Mouse (Mus musculus): ENCODE data around the gene Pzp. TPM values are rescaled to one million over a fixed set of nuclear protein-coding genes. Genes with fewer than 3 reads are reported as not detected.
A peak's percentile ranks its signal among the peaks of the same experiment; 100 is the strongest.

Gene Pzp
- polyA plus RNA-seq (2012; fragmentation: generic; extraction: Trizol), result not detected
- long read RNA-seq, experiment 1, result 0 reads
- long read RNA-seq, experiment 2, result 0 reads

DNA sequence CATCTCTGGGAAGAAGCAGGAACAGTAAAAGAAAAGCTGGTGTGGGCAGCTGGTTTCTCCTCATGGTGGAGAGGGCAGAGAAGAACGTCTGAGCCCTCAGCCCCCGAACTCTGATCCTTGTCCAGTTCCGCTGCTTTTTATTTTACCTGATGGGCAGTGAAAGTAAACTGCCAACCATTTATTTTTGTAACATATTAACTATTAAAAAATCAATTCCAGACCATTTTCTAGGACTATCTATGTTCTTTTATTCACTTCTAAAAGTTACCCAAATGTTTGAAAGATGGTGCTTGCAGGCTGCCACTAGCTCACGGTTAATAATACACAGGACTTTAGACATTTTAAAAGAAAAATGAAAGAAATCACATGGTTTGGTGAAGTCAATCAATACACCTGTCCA, at the start of gene Pzp:
Gene Pzp (minus strand): TSS at position 120 of the 400 bp plus-strand sequence.
- Histone ChIP-seq H3K36me3 (ENCODE audit: control insufficient read depth, insufficient read depth) (no peaks in the 10 kb centered on the region), H3K79me2 (ENCODE audit: control insufficient read depth, insufficient read depth) (no peaks in the 10 kb centered on the region), H3K27me3 (ENCODE audit: control insufficient read depth, insufficient read depth, insufficient read length) (no peaks in the 10 kb centered on the region), H3ac (ENCODE audit: control insufficient read depth, insufficient read length, low read depth) (no peak within 1 kb of the TSS), H3K79me3 (ENCODE audit: low read depth) (no peaks in the 10 kb centered on the region), H3K4me3 (ENCODE audit: insufficient read depth, poor library complexity, severe bottlenecking) (no peak within 1 kb of the TSS)
- TF ChIP-seq FOSL1 (IDR thresholded peaks at IDR 0.05; ENCODE audit: insufficient read depth, low read length, poor library complexity, severe bottlenecking) (no peak), USF1 (IDR thresholded peaks at IDR 0.05; ENCODE audit: low read depth) (no peak), MAX (IDR thresholded peaks at IDR 0.05) (no peak), MYOG (IDR thresholded peaks at IDR 0.05; ENCODE audit: control insufficient read depth, extremely low read depth, insufficient read length) (no peak), MYOD1 (IDR thresholded peaks at IDR 0.05; ENCODE audit: control insufficient read depth, insufficient read length, low read depth) (no peak), CEBPB (IDR thresholded peaks at IDR 0.05; ENCODE audit: low read depth) (no peak), CTCF (IDR thresholded peaks at IDR 0.05; ENCODE audit: control insufficient read depth, insufficient read depth, insufficient read length) (no peak)

DNA sequence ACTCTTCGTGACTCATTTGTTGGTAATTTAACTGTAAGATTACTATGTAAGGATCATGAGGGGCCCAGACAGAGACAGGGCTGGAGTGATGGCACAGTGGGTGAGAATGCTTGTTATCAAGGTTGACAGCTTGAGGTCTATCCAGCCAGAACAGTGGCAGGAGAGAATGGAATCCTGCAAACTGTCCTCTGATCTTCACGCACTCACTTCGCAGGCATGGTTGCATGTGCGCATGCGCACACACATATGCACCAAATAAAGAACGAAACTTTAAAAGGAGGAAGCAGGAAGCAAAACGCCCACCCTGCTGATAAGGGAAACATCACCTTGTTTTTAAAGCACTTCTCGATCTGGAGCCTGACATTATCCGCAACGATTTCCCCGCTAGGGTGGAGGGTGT, 40.1 kb upstream of the Pzp start:
- Histone ChIP-seq H3K79me3 (ENCODE audit: low read depth) (no peaks in the 10 kb centered on the region), H3K4me3 (ENCODE audit: insufficient read depth, poor library complexity, severe bottlenecking) (no peak overlapping the region), H3K27me3 (ENCODE audit: control insufficient read depth, insufficient read depth, insufficient read length) (no peaks in the 10 kb centered on the region), H3ac (ENCODE audit: control insufficient read depth, insufficient read length, low read depth) (no peak overlapping the region), H3K79me2 (ENCODE audit: control insufficient read depth, insufficient read depth) (no peaks in the 10 kb centered on the region), H3K36me3 (ENCODE audit: control insufficient read depth, insufficient read depth) (no peaks in the 10 kb centered on the region)
- TF ChIP-seq MAX (IDR thresholded peaks at IDR 0.05) (no peak), FOSL1 (IDR thresholded peaks at IDR 0.05; ENCODE audit: insufficient read depth, low read length, poor library complexity, severe bottlenecking) (no peak), MYOG (IDR thresholded peaks at IDR 0.05; ENCODE audit: control insufficient read depth, extremely low read depth, insufficient read length) (no peak), CEBPB (IDR thresholded peaks at IDR 0.05; ENCODE audit: low read depth) (no peak), USF1 (IDR thresholded peaks at IDR 0.05; ENCODE audit: low read depth) (no peak), CTCF (IDR thresholded peaks at IDR 0.05; ENCODE audit: control insufficient read depth, insufficient read depth, insufficient read length) (no peak), MYOD1 (IDR thresholded peaks at IDR 0.05; ENCODE audit: control insufficient read depth, insufficient read length, low read depth) (no peak)

DNA sequence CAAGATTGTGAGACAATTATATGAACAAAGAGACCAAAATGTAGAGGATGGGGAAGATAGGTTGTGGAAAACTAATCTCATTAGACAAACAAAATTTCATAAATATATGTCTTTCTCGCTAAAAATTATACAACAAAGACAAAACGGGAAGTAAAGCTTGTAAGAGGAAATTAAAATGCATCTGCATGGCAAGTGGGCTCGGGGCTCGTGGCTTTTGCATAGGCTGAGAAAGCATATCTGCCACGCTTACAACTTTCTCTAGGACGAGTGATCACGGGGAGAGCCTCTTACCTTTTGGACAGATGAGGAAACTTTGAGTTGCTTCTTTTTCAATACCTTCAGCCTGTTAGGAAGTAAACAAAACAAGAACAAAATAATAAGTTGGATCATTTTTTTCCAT, 27.5 kb upstream of the Pzp start:
- Histone ChIP-seq H3K36me3 (ENCODE audit: control insufficient read depth, insufficient read depth) (no peaks in the 10 kb centered on the region), H3K4me3 (ENCODE audit: insufficient read depth, poor library complexity, severe bottlenecking) (no peak overlapping the region), H3K79me2 (ENCODE audit: control insufficient read depth, insufficient read depth) (no peaks in the 10 kb centered on the region), H3K79me3 (ENCODE audit: low read depth) (no peaks in the 10 kb centered on the region), H3K27me3 (ENCODE audit: control insufficient read depth, insufficient read depth, insufficient read length) (no peaks in the 10 kb centered on the region), H3ac (ENCODE audit: control insufficient read depth, insufficient read length, low read depth) (no peak overlapping the region)
- TF ChIP-seq CEBPB (IDR thresholded peaks at IDR 0.05; ENCODE audit: low read depth) (no peak), CTCF (IDR thresholded peaks at IDR 0.05; ENCODE audit: control insufficient read depth, insufficient read depth, insufficient read length) (no peak), FOSL1 (IDR thresholded peaks at IDR 0.05; ENCODE audit: insufficient read depth, low read length, poor library complexity, severe bottlenecking) (no peak), MAX (IDR thresholded peaks at IDR 0.05) (no peak), MYOD1 (IDR thresholded peaks at IDR 0.05; ENCODE audit: control insufficient read depth, insufficient read length, low read depth) (no peak), USF1 (IDR thresholded peaks at IDR 0.05; ENCODE audit: low read depth) (no peak), MYOG (IDR thresholded peaks at IDR 0.05; ENCODE audit: control insufficient read depth, extremely low read depth, insufficient read length) (no peak)

DNA sequence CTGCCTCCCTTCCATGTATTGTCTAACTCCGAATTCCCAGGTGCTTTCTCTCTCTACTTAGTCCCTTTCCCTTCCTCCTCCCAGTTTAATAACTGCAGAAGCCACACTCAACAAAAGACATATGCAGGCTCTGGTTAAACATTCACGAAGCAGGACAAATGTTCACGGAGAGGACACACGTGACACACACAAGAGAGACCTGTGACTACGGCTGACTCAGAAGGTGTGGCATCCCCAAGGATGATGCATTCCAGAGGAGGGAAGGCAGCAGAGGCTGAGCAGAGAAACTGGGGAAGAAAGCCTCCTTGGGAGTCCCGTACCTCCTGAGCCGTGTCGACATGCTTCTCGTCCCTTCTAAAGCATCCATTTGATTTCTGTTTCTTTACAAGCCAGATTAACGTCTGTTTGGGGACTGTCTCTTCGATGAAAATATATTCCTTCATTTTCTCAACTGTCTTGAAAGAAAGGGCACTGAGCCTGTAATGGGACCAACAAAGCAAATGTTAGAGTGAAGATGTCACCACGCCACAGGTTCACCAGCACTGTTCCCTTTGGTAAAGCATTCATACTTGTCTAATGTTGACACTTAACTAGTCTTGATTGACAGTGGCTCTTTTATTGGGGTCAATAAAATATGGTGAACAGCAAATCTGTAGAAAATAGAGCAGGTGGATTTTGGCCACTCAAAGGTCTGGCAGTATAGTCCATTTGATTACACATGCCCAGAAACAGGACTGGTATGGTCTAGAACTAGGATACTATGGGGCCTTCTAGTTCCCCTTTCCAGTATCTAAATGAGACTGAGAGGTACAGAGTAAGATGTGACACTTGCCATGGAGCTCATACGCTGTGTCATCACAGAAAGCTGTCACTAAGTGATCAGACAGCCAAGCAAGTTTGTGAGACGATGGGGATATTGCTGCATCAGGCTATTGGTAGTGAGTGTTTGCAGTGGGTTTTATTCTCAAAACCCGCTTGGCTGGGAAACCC, 23.2 kb upstream of the Pzp start:
- Histone ChIP-seq H3K79me2 (ENCODE audit: control insufficient read depth, insufficient read depth) (no peaks in the 10 kb centered on the region), H3K79me3 (ENCODE audit: low read depth) (no peaks in the 10 kb centered on the region), H3K36me3 (ENCODE audit: control insufficient read depth, insufficient read depth) (no peaks in the 10 kb centered on the region), H3K4me3 (ENCODE audit: insufficient read depth, poor library complexity, severe bottlenecking) (no peak overlapping the region), H3K27me3 (ENCODE audit: control insufficient read depth, insufficient read depth, insufficient read length) (no peaks in the 10 kb centered on the region), H3ac (ENCODE audit: control insufficient read depth, insufficient read length, low read depth) (no peak overlapping the region)
- no peak for TF ChIP-seq CTCF (IDR thresholded peaks at IDR 0.05; ENCODE audit: control insufficient read depth, insufficient read depth, insufficient read length)
- TF ChIP-seq USF1 (IDR thresholded peaks at IDR 0.05; ENCODE audit: low read depth), result peak; percentile 16

DNA sequence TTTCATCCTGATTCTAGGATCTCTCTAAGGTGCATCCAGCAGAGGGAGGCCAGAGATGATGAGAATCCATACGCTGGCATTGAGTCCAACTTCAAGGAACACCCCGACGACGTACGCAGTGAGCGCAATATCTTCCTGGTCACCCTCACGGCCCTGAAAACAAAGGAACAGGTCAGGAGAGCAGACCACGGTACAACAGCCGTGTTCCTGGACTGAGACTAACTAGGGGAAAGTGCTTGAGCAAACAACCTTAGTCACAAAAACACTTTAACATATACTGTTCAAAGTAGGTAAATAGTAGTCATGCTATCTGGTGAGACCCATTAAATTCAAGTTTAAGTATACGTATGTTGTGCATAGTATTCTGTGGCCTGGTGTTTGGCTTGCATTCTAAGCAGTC, 22.0 kb upstream of the Pzp start:
- H3K36me3 ChIP-seq (ENCODE audit: control insufficient read depth, insufficient read depth), result no peaks in the 10 kb centered on the region
- TF ChIP-seq FOSL1 (IDR thresholded peaks at IDR 0.05; ENCODE audit: insufficient read depth, low read length, poor library complexity, severe bottlenecking) (no peak), USF1 (IDR thresholded peaks at IDR 0.05; ENCODE audit: low read depth) (no peak), MYOG (IDR thresholded peaks at IDR 0.05; ENCODE audit: control insufficient read depth, extremely low read depth, insufficient read length) (no peak), CEBPB (IDR thresholded peaks at IDR 0.05; ENCODE audit: low read depth) (no peak), CTCF (IDR thresholded peaks at IDR 0.05; ENCODE audit: control insufficient read depth, insufficient read depth, insufficient read length) (no peak), MYOD1 (IDR thresholded peaks at IDR 0.05; ENCODE audit: control insufficient read depth, insufficient read length, low read depth) (no peak), MAX (IDR thresholded peaks at IDR 0.05) (no peak)
- no peak overlapping the region for H3K4me3 ChIP-seq (ENCODE audit: insufficient read depth, poor library complexity, severe bottlenecking)
- H3K27me3 ChIP-seq (ENCODE audit: control insufficient read depth, insufficient read depth, insufficient read length), result no peaks in the 10 kb centered on the region
- no peaks in the 10 kb centered on the region for H3K79me3 ChIP-seq (ENCODE audit: low read depth)
- H3ac ChIP-seq (ENCODE audit: control insufficient read depth, insufficient read length, low read depth), result no peak overlapping the region
- no peaks in the 10 kb centered on the region for H3K79me2 ChIP-seq (ENCODE audit: control insufficient read depth, insufficient read depth)
